Mouse (Mus musculus): Measurements from ENCODE around the gene Sox13. TPM values are rescaled to one million over a fixed set of nuclear protein-coding genes. Genes with fewer than 3 reads are reported as not detected.
A peak's percentile ranks its signal among the peaks of the same experiment; 100 is the strongest.

Gene Sox13
- polyA plus RNA-seq, 1 experiment from 2014 or later = 4.0 TPM

- Histone ChIP-seq H3K9me3 (ENCODE audit: control insufficient read depth, low read length) (no peaks in the 10 kb centered on the region), H3K27ac (ENCODE audit: low read depth, low read length) (peak overlapping the region; percentile 56; the same call in 1 of the 2 replicates), H3K9ac (replicated peaks; ENCODE audit: low read depth, low read length) (no peak overlapping the region), H3K4me3 (ENCODE audit: low read depth, low read length) (no peak overlapping the region), H3K4me2 (ENCODE audit: low read depth, low read length) (peak overlapping the region; percentile 35), H3K4me1 (ENCODE audit: control insufficient read depth, insufficient read depth, low read length) (peaks cover 11% of the 10 kb centered on the region), H3K36me3 (ENCODE audit: control insufficient read depth, insufficient read depth, low read length) (no peaks in the 10 kb centered on the region), H3K27me3 (ENCODE audit: control insufficient read depth, insufficient read depth, low read length) (no peaks in the 10 kb centered on the region)
- ATAC-seq (ENCODE audit: low read depth) = peak; percentile 87
- 5% methylated on average over 10 of the region's 12 CpGs for WGBS
Observed at GRCm38 (mm10) chr1:133434018-133434755, 10.0 kb upstream of the Sox13 start.

GRCm38 (mm10) chr1:133432566-133432965 is 8.4 kb upstream of the Sox13 start:
- WGBS = 21% methylated on average over 2 of the region's 2 CpGs
- no peaks in the 10 kb centered on the region for H3K9me3 ChIP-seq (ENCODE audit: control insufficient read depth, low read length)
- H3K9ac ChIP-seq (replicated peaks; ENCODE audit: low read depth, low read length) = no peak overlapping the region
- no peak overlapping the region for H3K27ac ChIP-seq (ENCODE audit: low read depth, low read length)
- no peaks in the 10 kb centered on the region for H3K36me3 ChIP-seq (ENCODE audit: control insufficient read depth, insufficient read depth, low read length)
- H3K4me2 ChIP-seq (ENCODE audit: low read depth, low read length) = no peak overlapping the region
- no peak for ATAC-seq (ENCODE audit: low read depth)
- H3K4me1 ChIP-seq (ENCODE audit: control insufficient read depth, insufficient read depth, low read length) = peaks cover 8% of the 10 kb centered on the region
- H3K4me3 ChIP-seq (ENCODE audit: low read depth, low read length) = no peak overlapping the region
- H3K27me3 ChIP-seq (ENCODE audit: control insufficient read depth, insufficient read depth, low read length) = no peaks in the 10 kb centered on the region

DNA sequence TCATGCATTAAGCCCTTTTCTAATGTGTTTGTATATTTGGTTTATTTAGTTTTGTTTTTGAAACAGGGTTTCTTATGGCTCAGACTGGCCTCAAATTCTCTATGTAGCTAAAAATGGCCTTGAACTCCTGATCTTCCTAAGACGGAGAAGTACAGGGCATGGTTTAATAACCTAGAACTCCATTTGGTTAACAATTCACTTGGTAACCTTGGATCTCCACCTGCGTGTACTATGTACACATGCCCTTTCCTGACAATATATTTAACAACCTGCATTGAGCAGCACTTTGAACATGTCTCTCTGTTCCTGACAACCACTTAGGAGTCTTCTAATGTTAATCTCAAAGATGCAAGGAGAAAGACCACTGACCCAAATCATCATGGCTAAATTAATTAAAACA is 7.0 kb upstream of the Sox13 start:
- no peaks in the 10 kb centered on the region for H3K27me3 ChIP-seq (ENCODE audit: control insufficient read depth, insufficient read depth, low read length)
- H3K4me3 ChIP-seq (ENCODE audit: low read depth, low read length) = no peak overlapping the region
- no peaks in the 10 kb centered on the region for H3K9me3 ChIP-seq (ENCODE audit: control insufficient read depth, low read length)
- H3K4me2 ChIP-seq (ENCODE audit: low read depth, low read length) = no peak overlapping the region
- H3K4me1 ChIP-seq (ENCODE audit: control insufficient read depth, insufficient read depth, low read length) = peaks cover 8% of the 10 kb centered on the region
- no peak overlapping the region for H3K9ac ChIP-seq (replicated peaks; ENCODE audit: low read depth, low read length)
- WGBS = 94% methylated on average over 2 of the region's 2 CpGs
- no peak overlapping the region for H3K27ac ChIP-seq (ENCODE audit: low read depth, low read length)
- H3K36me3 ChIP-seq (ENCODE audit: control insufficient read depth, insufficient read depth, low read length) = no peaks in the 10 kb centered on the region
- ATAC-seq (ENCODE audit: low read depth) = no peak

DNA sequence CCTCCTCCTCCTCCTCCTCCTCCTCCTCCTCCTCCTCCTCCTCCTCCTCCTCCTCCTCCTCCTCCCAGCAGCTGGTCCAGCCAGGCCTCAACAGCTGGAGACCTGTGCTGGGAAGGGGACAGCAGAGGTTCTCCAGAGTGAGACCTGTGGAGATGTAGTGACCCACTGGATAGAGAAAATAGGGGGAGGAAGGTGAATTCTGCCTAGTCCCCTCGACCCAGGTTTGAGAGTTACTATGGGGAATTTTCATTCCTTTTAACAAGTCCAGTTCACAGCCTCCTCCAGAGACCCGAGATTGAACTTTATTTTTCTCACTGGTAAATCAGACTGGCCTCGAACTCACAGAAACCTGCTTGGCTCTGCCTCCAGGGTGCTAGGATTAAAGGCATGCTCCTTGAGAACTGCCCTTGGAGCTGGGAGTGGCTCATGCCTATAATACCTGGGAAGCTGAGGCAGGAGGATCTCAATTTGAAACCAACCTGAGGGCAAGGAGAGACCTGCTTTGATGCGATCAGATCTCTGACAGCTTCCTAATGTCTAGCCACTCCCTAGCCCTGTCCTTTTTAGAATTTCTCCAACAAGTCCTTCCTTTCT is 467 bp upstream of the Sox13 start:
- peak overlapping the region; percentile 62; the same call in 1 of the 2 replicates for H3K4me3 ChIP-seq (ENCODE audit: low read depth, low read length)
- no peak overlapping the region for H3K27ac ChIP-seq (ENCODE audit: low read depth, low read length)
- no peaks in the 10 kb centered on the region for H3K27me3 ChIP-seq (ENCODE audit: control insufficient read depth, insufficient read depth, low read length)
- H3K4me2 ChIP-seq (ENCODE audit: low read depth, low read length) = no peak overlapping the region; the same call in 1 of the 2 replicates
- no peaks in the 10 kb centered on the region for H3K36me3 ChIP-seq (ENCODE audit: control insufficient read depth, insufficient read depth, low read length)
- WGBS = 59% methylated on average over 4 of the region's 4 CpGs
- 0 out of 2 replicates have a peak, but pooled peaks cover 6% of the 10 kb centered on the region for H3K4me1 ChIP-seq (ENCODE audit: control insufficient read depth, insufficient read depth, low read length)
- no peak overlapping the region for H3K9ac ChIP-seq (replicated peaks; ENCODE audit: low read depth, low read length)
- no peaks in the 10 kb centered on the region for H3K9me3 ChIP-seq (ENCODE audit: control insufficient read depth, low read length)
- ATAC-seq (ENCODE audit: low read depth) = no peak

GRCm38 (mm10) chr1:133423166-133423542 is 1.0 kb downstream of the Sox13 start:
- peak overlapping the region; percentile 77 for H3K9ac ChIP-seq (replicated peaks; ENCODE audit: low read depth, low read length)
- under 1% methylated on average over 31 of the region's 31 CpGs for WGBS
- ATAC-seq (ENCODE audit: low read depth) = peak; percentile 36
- H3K4me2 ChIP-seq (ENCODE audit: low read depth, low read length) = peak overlapping the region; percentile 98
- H3K27me3 ChIP-seq (ENCODE audit: control insufficient read depth, insufficient read depth, low read length) = no peaks in the 10 kb centered on the region
- H3K27ac ChIP-seq (ENCODE audit: low read depth, low read length) = peak overlapping the region; percentile 4; the same call in 1 of the 2 replicates
- H3K9me3 ChIP-seq (ENCODE audit: control insufficient read depth, low read length) = no peaks in the 10 kb centered on the region
- H3K4me3 ChIP-seq (ENCODE audit: low read depth, low read length) = peak overlapping the region; percentile 62
- peaks cover 8% of the 10 kb centered on the region for H3K4me1 ChIP-seq (ENCODE audit: control insufficient read depth, insufficient read depth, low read length)
- H3K36me3 ChIP-seq (ENCODE audit: control insufficient read depth, insufficient read depth, low read length) = no peaks in the 10 kb centered on the region

- Histone ChIP-seq H3K27ac (ENCODE audit: low read depth, low read length) (0 out of 2 replicates have a peak overlapping the region, but pooled peaks have one; percentile 4), H3K4me1 (ENCODE audit: control insufficient read depth, insufficient read depth, low read length) (peaks cover 13% of the 10 kb centered on the region), H3K4me3 (ENCODE audit: low read depth, low read length) (peak overlapping the region; percentile 62), H3K9ac (replicated peaks; ENCODE audit: low read depth, low read length) (peak overlapping the region; percentile 77), H3K4me2 (ENCODE audit: low read depth, low read length) (peak overlapping the region; percentile 98), H3K36me3 (ENCODE audit: control insufficient read depth, insufficient read depth, low read length) (no peaks in the 10 kb centered on the region), H3K27me3 (ENCODE audit: control insufficient read depth, insufficient read depth, low read length) (no peaks in the 10 kb centered on the region), H3K9me3 (ENCODE audit: control insufficient read depth, low read length) (no peaks in the 10 kb centered on the region)
- peak; percentile 36; the same call in 1 of the 2 replicates for ATAC-seq (ENCODE audit: low read depth)
- WGBS = 0% methylated on average over 29 of the region's 29 CpGs
Observed at GRCm38 (mm10) chr1:133422615-133423161, 1.5 kb downstream of the Sox13 start.

GRCm38 (mm10) chr1:133421975-133422570 is 2.1 kb downstream of the Sox13 start:
- peak overlapping the region; percentile 33; the same call in 1 of the 2 replicates for H3K9ac ChIP-seq (replicated peaks; ENCODE audit: low read depth, low read length)
- H3K27me3 ChIP-seq (ENCODE audit: control insufficient read depth, insufficient read depth, low read length) = no peaks in the 10 kb centered on the region
- peak overlapping the region; percentile 62 for H3K4me3 ChIP-seq (ENCODE audit: low read depth, low read length)
- no peaks in the 10 kb centered on the region for H3K36me3 ChIP-seq (ENCODE audit: control insufficient read depth, insufficient read depth, low read length)
- H3K9me3 ChIP-seq (ENCODE audit: control insufficient read depth, low read length) = no peaks in the 10 kb centered on the region
- 31% methylated on average over 16 of the region's 16 CpGs for WGBS
- H3K4me1 ChIP-seq (ENCODE audit: control insufficient read depth, insufficient read depth, low read length) = peaks cover 16% of the 10 kb centered on the region
- peak overlapping the region; percentile 98 for H3K4me2 ChIP-seq (ENCODE audit: low read depth, low read length)
- no peak overlapping the region for H3K27ac ChIP-seq (ENCODE audit: low read depth, low read length)
- no peak for ATAC-seq (ENCODE audit: low read depth)

- Histone ChIP-seq H3K36me3 (ENCODE audit: control insufficient read depth, insufficient read depth, low read length) (no peaks in the 10 kb centered on the region), H3K27ac (ENCODE audit: low read depth, low read length) (no peak overlapping the region), H3K4me1 (ENCODE audit: control insufficient read depth, insufficient read depth, low read length) (peaks cover 16% of the 10 kb centered on the region), H3K4me2 (ENCODE audit: low read depth, low read length) (no peak overlapping the region), H3K9me3 (ENCODE audit: control insufficient read depth, low read length) (no peaks in the 10 kb centered on the region), H3K9ac (replicated peaks; ENCODE audit: low read depth, low read length) (no peak overlapping the region), H3K4me3 (ENCODE audit: low read depth, low read length) (no peak overlapping the region), H3K27me3 (ENCODE audit: control insufficient read depth, insufficient read depth, low read length) (no peaks in the 10 kb centered on the region)
- ATAC-seq (ENCODE audit: low read depth) = no peak
- 24% methylated on average over 2 of the region's 2 CpGs for WGBS
Observed at GRCm38 (mm10) chr1:133421061-133421460, 3.1 kb downstream of the Sox13 start.

Measured in neural tube, embryonic 14.5 days (tissue).